Mouse (Mus musculus) olfactory bulb, adult 2 months (tissue): ENCODE measurements around the gene Chst5.

Source experiments
- CTCF ChIP-seq: fragments of 200-500 bp; IDR thresholded peaks from 2 replicates; pipeline ENCODE4 v1.5.1; 2012; ENCODE audit warnings: low read depth, mild to moderate bottlenecking, low read length, moderate library complexity; ENCODE audit not compliant: insufficient read depth
- POLR2A ChIP-seq: fragments of 200-500 bp; IDR thresholded peaks from 2 replicates; pipeline ENCODE4 v1.6.1; 2012; ENCODE audit warnings: mild to moderate bottlenecking, low read depth, low read length, moderate library complexity; ENCODE audit not compliant: insufficient read depth

DNA sequence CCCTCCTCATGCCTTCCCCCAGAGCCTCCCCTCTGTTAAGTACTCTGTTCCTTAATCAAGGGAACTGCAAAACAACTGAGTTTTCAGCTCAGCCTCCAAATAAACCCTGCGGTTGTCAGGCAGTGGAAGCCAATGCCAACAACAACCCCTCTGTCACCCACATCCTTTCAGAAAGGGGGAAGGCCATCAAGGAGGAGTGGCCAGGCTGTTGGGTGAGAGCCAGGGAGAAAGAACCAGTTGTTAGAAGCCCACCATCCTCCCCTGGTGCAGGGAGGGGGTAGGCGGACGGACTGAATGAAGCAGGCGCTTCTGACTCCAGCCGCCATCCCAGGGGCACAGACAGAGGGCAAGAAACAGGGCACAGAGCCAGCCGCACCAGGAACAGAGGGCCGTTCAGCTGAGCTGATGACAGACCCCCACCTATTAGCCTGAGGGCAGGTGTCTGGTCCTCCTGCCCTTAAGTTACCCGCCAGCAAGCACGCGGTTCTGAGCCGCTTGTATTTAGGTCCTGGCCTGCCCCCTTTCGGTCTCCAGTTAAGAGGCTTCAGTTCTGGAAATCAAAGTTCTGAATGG, 2.7 kb upstream of the Chst5 start:
- TF ChIP-seq CTCF (no peak), POLR2A (no peak)
